Mouse (Mus musculus): ENCODE measurements around the gene Ctu2. TPM values are rescaled to one million over a fixed set of nuclear protein-coding genes. Genes with fewer than 3 reads are reported as not detected.

The Ctu2 gene
- polyA plus RNA-seq, 1 experiment from 2014 or later: 30.0 TPM

GRCm38 (mm10) chr8:122451161-122451703 lies 24.7 kb upstream of the Ctu2 start:
- no peak overlapping the region for H3K4me3 ChIP-seq
- H3K27ac ChIP-seq (ENCODE audit: poor library complexity, severe bottlenecking): peak overlapping the region; percentile 98
- no peaks in the 10 kb centered on the region for H3K9me3 ChIP-seq (replicated peaks)
- H3K9ac ChIP-seq: 0 out of 2 replicates have a peak overlapping the region, but pooled peaks have one; percentile 37
- H3K27me3 ChIP-seq (replicated peaks): peaks cover 4% of the 10 kb centered on the region; the same call in 1 of the 2 replicates
- 32% methylated on average over 7 of the region's 7 CpGs for WGBS
- peak; percentile 71 for ATAC-seq (ENCODE audit: insufficient number of reproducible peaks, low FRiP score)
- peak overlapping the region; percentile 46 for H3K4me2 ChIP-seq
- H3K36me3 ChIP-seq: no peaks in the 10 kb centered on the region
- peaks cover 37% of the 10 kb centered on the region for H3K4me1 ChIP-seq (replicated peaks)

GRCm38 (mm10) chr8:122452154-122452553 lies 23.8 kb upstream of the Ctu2 start:
- Histone ChIP-seq H3K4me2 (peak overlapping the region; percentile 12), H3K36me3 (no peaks in the 10 kb centered on the region), H3K27ac (ENCODE audit: poor library complexity, severe bottlenecking) (peak overlapping the region; percentile 98), H3K4me3 (no peak overlapping the region), H3K27me3 (replicated peaks) (peaks cover 5% of the 10 kb centered on the region), H3K9me3 (replicated peaks) (no peaks in the 10 kb centered on the region), H3K9ac (no peak overlapping the region), H3K4me1 (replicated peaks) (peaks cover 38% of the 10 kb centered on the region)
- 63% methylated on average over 10 of the region's 10 CpGs for WGBS
- no peak for ATAC-seq (ENCODE audit: insufficient number of reproducible peaks, low FRiP score)

- peaks cover 45% of the 10 kb centered on the region for H3K4me1 ChIP-seq (replicated peaks)
- H3K9me3 ChIP-seq (replicated peaks): no peaks in the 10 kb centered on the region
- no peak overlapping the region for H3K4me3 ChIP-seq
- peaks cover 16% of the 10 kb centered on the region for H3K27me3 ChIP-seq (replicated peaks)
- H3K36me3 ChIP-seq: no peaks in the 10 kb centered on the region
- no peak overlapping the region for H3K27ac ChIP-seq (ENCODE audit: poor library complexity, severe bottlenecking)
- H3K4me2 ChIP-seq: no peak overlapping the region
- H3K9ac ChIP-seq: no peak overlapping the region
- WGBS: 83% methylated on average over 6 of the region's 6 CpGs
- no peak for ATAC-seq (ENCODE audit: insufficient number of reproducible peaks, low FRiP score)
Observed at GRCm38 (mm10) chr8:122454409-122454808, 21.5 kb upstream of the Ctu2 start.

GRCm38 (mm10) chr8:122457171-122457570 lies 18.8 kb upstream of the Ctu2 start:
- no peak overlapping the region for H3K27ac ChIP-seq (ENCODE audit: poor library complexity, severe bottlenecking)
- peaks cover 50% of the 10 kb centered on the region for H3K4me1 ChIP-seq (replicated peaks)
- no peak overlapping the region for H3K4me3 ChIP-seq
- 65% methylated on average over 11 of the region's 11 CpGs for WGBS
- ATAC-seq (ENCODE audit: insufficient number of reproducible peaks, low FRiP score): no peak
- H3K27me3 ChIP-seq (replicated peaks): peaks cover 42% of the 10 kb centered on the region
- H3K36me3 ChIP-seq: no peaks in the 10 kb centered on the region
- no peaks in the 10 kb centered on the region for H3K9me3 ChIP-seq (replicated peaks)
- H3K9ac ChIP-seq: 0 out of 2 replicates have a peak overlapping the region, but pooled peaks have one; percentile 19
- H3K4me2 ChIP-seq: no peak overlapping the region

GRCm38 (mm10) chr8:122459218-122459900 lies 16.6 kb upstream of the Ctu2 start:
- WGBS: 55% methylated on average over 6 of the region's 6 CpGs
- Histone ChIP-seq H3K4me2 (no peak overlapping the region; the same call in 1 of the 2 replicates), H3K9me3 (replicated peaks) (no peaks in the 10 kb centered on the region), H3K4me1 (replicated peaks) (peaks cover 58% of the 10 kb centered on the region), H3K27me3 (replicated peaks) (peaks cover 47% of the 10 kb centered on the region), H3K36me3 (no peaks in the 10 kb centered on the region), H3K4me3 (no peak overlapping the region), H3K27ac (ENCODE audit: poor library complexity, severe bottlenecking) (no peak overlapping the region), H3K9ac (no peak overlapping the region)
- ATAC-seq (ENCODE audit: insufficient number of reproducible peaks, low FRiP score): no peak

- H3K36me3 ChIP-seq: no peaks in the 10 kb centered on the region
- peak overlapping the region; percentile 40 for H3K4me3 ChIP-seq
- H3K4me2 ChIP-seq: peak overlapping the region; percentile 73
- H3K27ac ChIP-seq (ENCODE audit: poor library complexity, severe bottlenecking): no peak overlapping the region
- no peaks in the 10 kb centered on the region for H3K9me3 ChIP-seq (replicated peaks)
- peaks cover 62% of the 10 kb centered on the region for H3K4me1 ChIP-seq (replicated peaks)
- WGBS: 23% methylated on average over 7 of the region's 7 CpGs
- peaks cover 47% of the 10 kb centered on the region for H3K27me3 ChIP-seq (replicated peaks)
- no peak for ATAC-seq (ENCODE audit: insufficient number of reproducible peaks, low FRiP score)
- peak overlapping the region; percentile 56 for H3K9ac ChIP-seq
Observed at GRCm38 (mm10) chr8:122459990-122460389, 16.0 kb upstream of the Ctu2 start.

- 6% methylated on average over 56 of the region's 56 CpGs for WGBS
- Histone ChIP-seq H3K27me3 (replicated peaks) (peaks cover 47% of the 10 kb centered on the region), H3K9ac (peak within 1 kb of the TSS; percentile 56), H3K4me1 (replicated peaks) (peaks cover 64% of the 10 kb centered on the region), H3K4me3 (peak within 1 kb of the TSS; percentile 40), H3K36me3 (peaks cover 6% of the 10 kb centered on the region; the same call in 1 of the 2 replicates), H3K4me2 (peak within 1 kb of the TSS; percentile 73), H3K9me3 (replicated peaks) (no peaks in the 10 kb centered on the region), H3K27ac (ENCODE audit: poor library complexity, severe bottlenecking) (no peak within 1 kb of the TSS)
- peak; percentile 62 for ATAC-seq (ENCODE audit: insufficient number of reproducible peaks, low FRiP score)
Observed at GRCm38 (mm10) chr8:122460524-122461472, 15.1 kb upstream of the Ctu2 start, which contains the start of gene Snai3. TSS of gene Snai3 (minus strand) at chr8:122460733.

GRCm38 (mm10) chr8:122461473-122462148 lies 14.3 kb upstream of the Ctu2 start:
- 64% methylated on average over 11 of the region's 11 CpGs for WGBS
- H3K9me3 ChIP-seq (replicated peaks): no peaks in the 10 kb centered on the region
- H3K9ac ChIP-seq: no peak overlapping the region
- peaks cover 64% of the 10 kb centered on the region for H3K4me1 ChIP-seq (replicated peaks)
- H3K4me2 ChIP-seq: no peak overlapping the region; the same call in 1 of the 2 replicates
- H3K36me3 ChIP-seq: peaks cover 13% of the 10 kb centered on the region
- no peak overlapping the region for H3K27ac ChIP-seq (ENCODE audit: poor library complexity, severe bottlenecking)
- H3K4me3 ChIP-seq: no peak overlapping the region
- H3K27me3 ChIP-seq (replicated peaks): peaks cover 43% of the 10 kb centered on the region
- ATAC-seq (ENCODE audit: insufficient number of reproducible peaks, low FRiP score): no peak

GRCm38 (mm10) chr8:122462510-122462909 lies 13.4 kb upstream of the Ctu2 start:
- no peaks in the 10 kb centered on the region for H3K9me3 ChIP-seq (replicated peaks)
- no peak overlapping the region for H3K9ac ChIP-seq
- ATAC-seq (ENCODE audit: insufficient number of reproducible peaks, low FRiP score): no peak
- H3K27ac ChIP-seq (ENCODE audit: poor library complexity, severe bottlenecking): no peak overlapping the region
- H3K27me3 ChIP-seq (replicated peaks): peaks cover 41% of the 10 kb centered on the region
- peaks cover 59% of the 10 kb centered on the region for H3K4me1 ChIP-seq (replicated peaks)
- H3K36me3 ChIP-seq: peaks cover 22% of the 10 kb centered on the region
- H3K4me2 ChIP-seq: no peak overlapping the region
- no peak overlapping the region for H3K4me3 ChIP-seq
- 60% methylated on average over 8 of the region's 8 CpGs for WGBS

- no peak for ATAC-seq (ENCODE audit: insufficient number of reproducible peaks, low FRiP score)
- H3K9me3 ChIP-seq (replicated peaks): no peaks in the 10 kb centered on the region
- peaks cover 36% of the 10 kb centered on the region for H3K36me3 ChIP-seq
- no peak overlapping the region for H3K27ac ChIP-seq (ENCODE audit: poor library complexity, severe bottlenecking)
- 44% methylated on average over 12 of the region's 12 CpGs for WGBS
- peaks cover 55% of the 10 kb centered on the region for H3K4me1 ChIP-seq (replicated peaks)
- H3K9ac ChIP-seq: no peak overlapping the region
- H3K4me2 ChIP-seq: no peak overlapping the region
- no peak overlapping the region for H3K4me3 ChIP-seq
- H3K27me3 ChIP-seq (replicated peaks): peaks cover 33% of the 10 kb centered on the region
Observed at GRCm38 (mm10) chr8:122463651-122464640, 12.0 kb upstream of the Ctu2 start.

All from heart, embryonic 12.5 days (tissue).